Mouse (Mus musculus) ES-Bruce4 (cell line): ENCODE measurements at regions not wholly inside any gene's neighbourhood (a gene's known extent, or its start where the extent isn't known, plus 50 kb on each side); places are given as distances from the start of the nearest gene placed in this dataset.

Experiments
- H3K27ac ChIP-seq: 2 replicates; pipeline ENCODE4 v1.5.1; 2012; ENCODE audit warnings: low read length, inconsistent platforms; ENCODE audit not compliant: insufficient read depth
- H3K27me3 ChIP-seq: 2 replicates; pipeline ENCODE4 v1.6.1; 2012; ENCODE audit warnings: mild to moderate bottlenecking, low read length, inconsistent platforms; ENCODE audit not compliant: control insufficient read depth, poor library complexity, insufficient read depth, severe bottlenecking
- H3K36me3 ChIP-seq: 2 replicates; pipeline ENCODE4 v1.6.1; 2012; ENCODE audit warnings: inconsistent platforms, mild to moderate bottlenecking, low read length, moderate library complexity; ENCODE audit not compliant: control insufficient read depth, poor library complexity, insufficient read depth, severe bottlenecking
- H3K4me1 ChIP-seq: one replicate; pipeline ENCODE4 v1.8.1; 2011; ENCODE audit warnings: low read length; ENCODE audit not compliant: control insufficient read depth, insufficient read depth
- H3K4me3 ChIP-seq: 2 replicates; pipeline ENCODE4 v1.5.1; 2011; ENCODE audit warnings: low read depth, mild to moderate bottlenecking, low read length
- H3K9ac ChIP-seq: 2 replicates; pipeline ENCODE4 v1.6.1; 2012; ENCODE audit warnings: low read depth, mild to moderate bottlenecking, inconsistent platforms; ENCODE audit not compliant: poor library complexity, severe bottlenecking
- H3K9me3 ChIP-seq: replicated peaks from 2 replicates; pipeline ENCODE4 v1.6.1; 2012; ENCODE audit warnings: mild to moderate bottlenecking, low read length, inconsistent platforms; ENCODE audit not compliant: control insufficient read depth, poor library complexity, insufficient read depth, severe bottlenecking
- CTCF ChIP-seq: IDR thresholded peaks from one replicate; pipeline ENCODE4 v1.8.1; 2011; ENCODE audit warnings: low read depth, low read length
- EP300 ChIP-seq: IDR thresholded peaks from 2 replicates; pipeline ENCODE4 v1.6.1; 2011; ENCODE audit warnings: low read depth, low read length; ENCODE audit not compliant: insufficient read depth
- POLR2A ChIP-seq: IDR thresholded peaks from one replicate; pipeline ENCODE4 v1.8.1; 2011; ENCODE audit warnings: low read length; ENCODE audit not compliant: insufficient read depth

GRCm38 (mm10) chr2:135577228-135577627 lies 81.6 kb upstream of the Plcb4 start:
- H3K4me1 ChIP-seq, result no peaks in the 10 kb centered on the region
- H3K27ac ChIP-seq, result no peak overlapping the region
- no peaks in the 10 kb centered on the region; the same call in 1 of the 2 replicates for H3K27me3 ChIP-seq
- TF ChIP-seq CTCF (no peak), POLR2A (no peak), EP300 (no peak)
- no peak overlapping the region for H3K4me3 ChIP-seq
- H3K36me3 ChIP-seq, result no peaks in the 10 kb centered on the region
- H3K9ac ChIP-seq, result no peak overlapping the region
- no peaks in the 10 kb centered on the region for H3K9me3 ChIP-seq

GRCm38 (mm10) chr2:135578135-135578534 lies 80.7 kb upstream of the Plcb4 start:
- no peak for TF ChIP-seq CTCF
- TF ChIP-seq POLR2A, result no peak
- no peak for TF ChIP-seq EP300
- Histone ChIP-seq H3K27ac (no peak overlapping the region), H3K4me1 (no peaks in the 10 kb centered on the region), H3K27me3 (no peaks in the 10 kb centered on the region; the same call in 1 of the 2 replicates), H3K4me3 (no peak overlapping the region), H3K9ac (no peak overlapping the region), H3K36me3 (no peaks in the 10 kb centered on the region), H3K9me3 (no peaks in the 10 kb centered on the region)

- H3K27me3 ChIP-seq, result no peaks in the 10 kb centered on the region; the same call in 1 of the 2 replicates
- TF ChIP-seq EP300, result no peak
- H3K27ac ChIP-seq, result no peak overlapping the region
- H3K4me1 ChIP-seq, result no peaks in the 10 kb centered on the region
- no peaks in the 10 kb centered on the region for H3K9me3 ChIP-seq
- no peak overlapping the region for H3K9ac ChIP-seq
- H3K4me3 ChIP-seq, result no peak overlapping the region
- no peaks in the 10 kb centered on the region for H3K36me3 ChIP-seq
Observed at GRCm38 (mm10) chr2:135579514-135579913, 79.3 kb upstream of the Plcb4 start.

- Histone ChIP-seq H3K4me3 (no peak overlapping the region), H3K9me3 (no peaks in the 10 kb centered on the region), H3K9ac (no peak overlapping the region), H3K27me3 (no peaks in the 10 kb centered on the region; the same call in 1 of the 2 replicates), H3K36me3 (no peaks in the 10 kb centered on the region), H3K27ac (no peak overlapping the region), H3K4me1 (no peaks in the 10 kb centered on the region)
- TF ChIP-seq CTCF, result no peak
Observed at GRCm38 (mm10) chr2:135580051-135580450, 78.8 kb upstream of the Plcb4 start.

GRCm38 (mm10) chr2:135582341-135582740 lies 76.5 kb upstream of the Plcb4 start:
- Histone ChIP-seq H3K9me3 (no peaks in the 10 kb centered on the region), H3K27me3 (no peaks in the 10 kb centered on the region; the same call in 1 of the 2 replicates), H3K9ac (no peak overlapping the region)

GRCm38 (mm10) chr2:135606306-135606705 lies 52.5 kb upstream of the Plcb4 start:
- Histone ChIP-seq H3K27me3 (no peaks in the 10 kb centered on the region), H3K36me3 (no peaks in the 10 kb centered on the region), H3K9ac (no peak overlapping the region), H3K4me1 (no peaks in the 10 kb centered on the region), H3K9me3 (no peaks in the 10 kb centered on the region; the same call in 1 of the 2 replicates), H3K27ac (no peak overlapping the region), H3K4me3 (no peak overlapping the region)
- no peak for TF ChIP-seq POLR2A
- no peak for TF ChIP-seq CTCF
- TF ChIP-seq EP300, result no peak

More at GRCm38 (mm10) chr2:135582341-135582740, 76.5 kb upstream of the Plcb4 start:
- no peaks in the 10 kb centered on the region for H3K36me3 ChIP-seq
- TF ChIP-seq EP300, result no peak
- no peak for TF ChIP-seq POLR2A
- no peak for TF ChIP-seq CTCF
- no peak overlapping the region for H3K4me3 ChIP-seq
- no peaks in the 10 kb centered on the region for H3K4me1 ChIP-seq
- no peak overlapping the region for H3K27ac ChIP-seq
